Mouse (Mus musculus) C2C12 (cell line): ENCODE results near the gene Srms. TPM values are rescaled to one million over a fixed set of nuclear protein-coding genes. Genes with fewer than 3 reads are reported as not detected.

Experiments
- H3K27me3 ChIP-seq: one replicate; pipeline ENCODE4 v1.6.1; 2011; ENCODE audit not compliant: control insufficient read depth, insufficient read depth, insufficient read length
- H3K36me3 ChIP-seq: one replicate; pipeline ENCODE4 v1.6.1; 2011; ENCODE audit not compliant: control insufficient read depth, insufficient read depth
- H3K4me3 ChIP-seq: one replicate; pipeline ENCODE4 v1.5.1; 2011; ENCODE audit warnings: mild to moderate bottlenecking, control low read depth; ENCODE audit not compliant: poor library complexity, insufficient read depth, severe bottlenecking
- H3K79me2 ChIP-seq: one replicate; pipeline ENCODE4 v1.6.1; 2011; ENCODE audit not compliant: control insufficient read depth, insufficient read depth
- H3K79me3 ChIP-seq: one replicate; pipeline ENCODE4 v1.6.1; 2011; ENCODE audit warnings: low read depth, control low read depth
- H3ac ChIP-seq: one replicate; pipeline ENCODE3; 2011; ENCODE audit warnings: low read depth; ENCODE audit not compliant: control insufficient read depth, insufficient read length
- CEBPB ChIP-seq: IDR thresholded peaks from one replicate; pipeline ENCODE4 v1.6.1; 2011; ENCODE audit warnings: low read depth, mild to moderate bottlenecking, control low read depth, moderate library complexity
- CTCF ChIP-seq: IDR thresholded peaks from one replicate; pipeline ENCODE4 v1.5.1; 2011; ENCODE audit not compliant: control insufficient read depth, insufficient read depth, insufficient read length
- FOSL1 ChIP-seq: IDR thresholded peaks from one replicate; pipeline ENCODE4 v1.8.0; 2011; ENCODE audit warnings: mild to moderate bottlenecking, low read length; ENCODE audit not compliant: poor library complexity, insufficient read depth, severe bottlenecking
- MAX ChIP-seq: IDR thresholded peaks from one replicate; pipeline ENCODE4 v1.6.1; 2011; ENCODE audit warnings: mild to moderate bottlenecking, control low read depth
- MYOD1 ChIP-seq: IDR thresholded peaks from one replicate; pipeline ENCODE4 v1.6.1; 2011; ENCODE audit warnings: low read depth; ENCODE audit not compliant: control insufficient read depth, insufficient read length
- MYOG ChIP-seq: IDR thresholded peaks from one replicate; pipeline ENCODE4 v1.6.1; 2011; ENCODE audit not compliant: control insufficient read depth, insufficient read length; ENCODE audit errors: extremely low read depth
- USF1 ChIP-seq: IDR thresholded peaks from one replicate; pipeline ENCODE4 v1.6.1; 2011; ENCODE audit warnings: low read depth, mild to moderate bottlenecking, control low read depth, moderate library complexity
- polyA plus RNA-seq: library from polyadenylated mRNA; unstranded; fragments of >200 nt; fragmentation: generic; extraction: Trizol; gene quantifications from one replicate; pipeline ENCODE4 v1.2.1, GENCODE M21; 2012; ENCODE audit warnings: missing spikeins

Srms gene
- polyA plus RNA-seq, 1 experiment = not detected

DNA sequence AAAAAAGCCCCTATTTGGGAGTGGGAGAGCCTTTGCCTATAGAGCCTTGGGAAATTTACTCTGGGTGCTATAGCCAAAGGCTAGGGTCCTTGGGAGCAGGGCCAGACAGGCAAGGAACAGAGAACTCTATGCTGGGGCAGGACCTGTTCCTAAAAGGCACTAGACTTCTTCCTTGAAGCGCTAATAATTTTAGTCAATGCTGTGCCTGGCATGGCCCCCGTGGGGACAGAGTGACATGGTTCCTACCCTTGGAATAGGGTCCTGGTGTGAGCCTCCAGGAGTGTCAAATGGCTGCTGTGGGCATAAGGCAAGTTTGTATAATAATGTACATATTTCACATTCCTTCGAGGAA, 29.3 kb upstream of the Srms start:
- Histone ChIP-seq H3K36me3 (peaks cover 3% of the 10 kb centered on the region), H3K79me3 (no peaks in the 10 kb centered on the region), H3ac (no peak overlapping the region), H3K79me2 (no peaks in the 10 kb centered on the region), H3K27me3 (no peaks in the 10 kb centered on the region), H3K4me3 (peak overlapping the region; percentile 53)
- TF ChIP-seq MYOG = no peak
- no peak for TF ChIP-seq MAX
- TF ChIP-seq USF1 = no peak
- TF ChIP-seq CTCF = no peak
- no peak for TF ChIP-seq CEBPB
- no peak for TF ChIP-seq FOSL1
- TF ChIP-seq MYOD1 = no peak

DNA sequence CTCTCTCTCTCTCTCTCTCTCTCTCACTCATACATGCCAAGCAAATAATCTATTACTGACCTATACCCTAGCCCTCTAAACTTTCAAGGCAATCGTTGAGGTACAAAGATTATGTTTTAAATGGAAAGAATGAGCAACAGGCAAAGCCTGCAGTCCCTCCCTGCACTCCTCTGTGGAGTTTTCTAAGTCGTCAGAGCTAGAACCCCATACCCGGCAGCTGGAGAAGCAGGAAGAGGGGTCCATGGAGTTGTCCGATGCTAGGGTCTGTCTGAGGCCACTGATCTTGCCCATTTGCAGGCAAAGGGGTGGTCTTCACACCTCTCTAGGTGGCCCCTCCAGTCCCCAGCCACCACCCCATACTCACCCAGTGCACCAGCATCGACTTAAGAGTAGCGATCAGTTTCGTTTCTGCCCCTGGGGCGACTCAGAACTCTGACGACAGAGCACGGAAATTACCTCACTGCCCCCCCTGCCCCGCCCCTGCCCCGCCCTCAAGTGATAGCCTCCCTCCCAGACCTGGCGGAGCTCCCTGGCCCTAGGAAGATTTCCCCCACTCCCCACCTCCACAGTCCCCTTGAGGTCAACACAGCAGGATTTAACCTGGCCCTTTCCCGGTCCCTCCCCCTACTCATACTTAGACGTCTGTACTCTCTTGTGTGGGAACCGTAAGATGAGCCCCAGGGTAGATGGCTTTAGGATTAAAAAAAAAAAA, 28.8 kb upstream of the Srms start, which contains the start of gene Helz2:
Gene Helz2, minus strand, starts transcription at position 426 of the 712 bp plus-strand sequence.
- Histone ChIP-seq H3ac (peak within 1 kb of the TSS; percentile 89), H3K79me3 (no peaks in the 10 kb centered on the region)
- no peak for TF ChIP-seq CTCF
- no peak for TF ChIP-seq MYOD1
- no peak for TF ChIP-seq MAX
- no peak for TF ChIP-seq FOSL1
- no peak for TF ChIP-seq USF1
- no peak for TF ChIP-seq MYOG
- TF ChIP-seq CEBPB = no peak

GRCm38 (mm10) chr2:181240806-181241440, 27.9 kb upstream of the Srms start:
- Histone ChIP-seq H3K36me3 (peaks cover 9% of the 10 kb centered on the region), H3K79me2 (no peaks in the 10 kb centered on the region), H3K4me3 (peak overlapping the region; percentile 53), H3ac (no peak overlapping the region), H3K79me3 (no peaks in the 10 kb centered on the region), H3K27me3 (no peaks in the 10 kb centered on the region)
- TF ChIP-seq MYOD1 (no peak), FOSL1 (no peak)

More for the DNA sequence above, 28.8 kb upstream of the Srms start, which contains the start of gene Helz2:
- no peaks in the 10 kb centered on the region for H3K27me3 ChIP-seq
- H3K4me3 ChIP-seq = peak within 1 kb of the TSS; percentile 53
- no peaks in the 10 kb centered on the region for H3K79me2 ChIP-seq
- H3K36me3 ChIP-seq = peaks cover 3% of the 10 kb centered on the region

DNA sequence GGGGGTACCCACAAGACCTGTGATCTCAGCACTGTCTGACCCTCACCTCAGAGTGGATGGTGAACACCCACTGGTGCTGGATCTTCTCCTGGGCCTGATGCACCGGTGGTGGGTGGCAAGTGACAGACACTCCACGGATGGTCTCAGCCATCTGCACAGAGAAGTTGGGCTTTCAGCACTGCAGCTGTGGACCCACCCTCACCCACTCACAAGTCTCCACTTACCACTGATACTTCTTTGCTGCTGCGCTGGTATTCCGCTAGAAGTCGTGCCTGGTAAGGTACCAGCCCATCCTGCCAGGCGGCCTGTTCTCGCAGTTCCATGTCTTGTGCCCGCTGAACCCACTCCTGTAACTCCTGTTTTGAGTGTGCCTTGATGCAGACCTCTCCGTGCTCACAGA, 26.3 kb upstream of the Srms start:
- peaks cover 11% of the 10 kb centered on the region for H3K36me3 ChIP-seq
- TF ChIP-seq USF1 (no peak), MYOG (no peak), FOSL1 (no peak), CTCF (no peak), MYOD1 (no peak), MAX (no peak), CEBPB (no peak)
- H3ac ChIP-seq = no peak overlapping the region
- H3K79me2 ChIP-seq = no peaks in the 10 kb centered on the region
- H3K27me3 ChIP-seq = no peaks in the 10 kb centered on the region
- no peaks in the 10 kb centered on the region for H3K79me3 ChIP-seq
- H3K4me3 ChIP-seq = no peak overlapping the region

DNA sequence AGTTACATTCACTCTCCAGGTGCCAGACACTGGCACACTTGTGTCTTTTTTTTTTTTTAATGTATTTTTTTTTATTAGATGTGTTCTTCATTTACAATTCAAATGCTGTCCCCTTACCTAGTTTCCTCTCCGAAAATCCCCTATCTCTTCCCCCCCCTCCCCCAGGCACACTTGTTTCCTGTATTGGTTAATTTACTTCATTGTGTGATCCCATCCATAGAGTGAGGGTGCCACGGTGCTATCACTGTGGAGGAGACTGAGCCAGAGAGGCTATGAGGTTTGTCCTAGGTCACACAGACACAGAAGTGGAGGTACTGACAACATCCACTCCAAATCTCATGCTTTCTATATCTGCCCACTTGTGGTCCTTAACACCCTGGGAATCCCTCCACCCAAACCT, 25.9 kb upstream of the Srms start:
- TF ChIP-seq FOSL1 (no peak), CTCF (no peak), MYOG (no peak), CEBPB (no peak), MYOD1 (no peak), USF1 (no peak), MAX (no peak)
- H3K79me3 ChIP-seq = no peaks in the 10 kb centered on the region
- H3K79me2 ChIP-seq = no peaks in the 10 kb centered on the region
- H3K4me3 ChIP-seq = no peak overlapping the region
- H3ac ChIP-seq = no peak overlapping the region
- no peaks in the 10 kb centered on the region for H3K27me3 ChIP-seq
- H3K36me3 ChIP-seq = peaks cover 11% of the 10 kb centered on the region
